In the genomic region with DNA sequence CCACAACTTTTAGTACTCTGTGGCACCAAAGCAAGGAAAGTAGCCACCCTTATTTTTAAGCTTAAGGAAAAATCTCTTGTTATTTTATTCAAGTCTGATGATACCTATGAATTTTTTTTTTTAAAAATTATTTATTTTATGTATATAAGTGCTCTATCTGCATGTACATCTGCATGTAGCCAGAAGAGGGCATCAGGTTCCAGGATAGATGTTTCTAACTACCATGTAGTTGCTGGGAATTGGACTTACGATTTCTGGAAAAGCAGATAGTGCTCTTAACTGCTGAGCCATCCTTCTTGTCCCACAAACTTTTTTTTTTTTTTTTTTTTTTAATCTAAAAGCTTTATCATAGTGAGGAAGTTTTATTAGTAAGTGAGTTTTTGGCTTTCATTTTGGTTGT, we compare ENCODE assay signal across 17 mouse cellular contexts. TPM values are rescaled to one million over a fixed set of nuclear protein-coding genes. Genes with fewer than 3 reads are reported as not detected.
DNase-seq lines count a peak whose midpoint lies in the region; ATAC-seq and TF ChIP-seq lines count a peak whose summit lies in the region.
"Had no signal": no experiment of that assay in that cellular context is flagged by ENCODE, and none has a peak within 500 bp of the region (broad histone marks: within the 10 kb centered on the region; RNA-seq: fewer than 3 reads in every experiment).

No protein-coding gene starts in this region.

- peak; percentile 52 for TF ChIP-seq CTCF in hindbrain, postnatal 0 days (IDR thresholded peaks at IDR 0.05; ENCODE audit: low read depth)

- no peaks in the 10 kb centered on the region for H3K27me3 ChIP-seq in hindbrain, postnatal 0 days (ENCODE audit: insufficient read depth, low read length)
- H3K27me3 ChIP-seq in hindbrain, embryonic 10.5 days (ENCODE audit: insufficient read depth, poor library complexity, severe bottlenecking): no peaks in the 10 kb centered on the region
- H3K27me3 ChIP-seq: forebrain, embryonic 13.5 days; hindbrain, embryonic 12.5 days; limb, embryonic 12.5 days; neural tube, embryonic 12.5 days had no signal

- no peak overlapping the region for H3K4me3 ChIP-seq in hindbrain, postnatal 0 days (ENCODE audit: low read length)
- no peak overlapping the region for H3K4me3 ChIP-seq in hindbrain, embryonic 10.5 days
- H3K4me3 ChIP-seq: forebrain, embryonic 13.5 days; hindbrain, embryonic 12.5 days; limb, embryonic 12.5 days; neural tube, embryonic 12.5 days had no signal

- no peak for ATAC-seq in hindbrain, postnatal 0 days
- ATAC-seq in megakaryocyte progenitor cell, adult 5-6 weeks (replicated peaks; ENCODE audit: poor library complexity): peak; percentile 69; the same call in 1 of the 2 replicates
- ATAC-seq: CD4-positive, CD25-positive, alpha-beta regulatory T cell, adult 4 months; forebrain, embryonic 13.5 days had no signal

- 58% methylated on average over 1 of the region's 1 CpGs for WGBS in hindbrain, postnatal 0 days
- 81% methylated on average over 1 of the region's 1 CpGs for WGBS in hindbrain, embryonic 10.5 days

- no peaks in the 10 kb centered on the region for H3K9me3 ChIP-seq in hindbrain, postnatal 0 days (ENCODE audit: low read length)
- no peaks in the 10 kb centered on the region for H3K9me3 ChIP-seq in hindbrain, embryonic 10.5 days
- H3K9me3 ChIP-seq: forebrain, embryonic 13.5 days; hindbrain, embryonic 12.5 days; limb, embryonic 12.5 days; neural tube, embryonic 12.5 days had no signal

- peak; percentile 17 for DNase-seq in hindbrain, postnatal 0 days (ENCODE audit: low spot score)
- DNase-seq in hindbrain, embryonic 10.5 days (ENCODE audit: low spot score): no peak
- DNase-seq in lung, postnatal 10 days: peak; percentile 6
- DNase-seq in lung, adult 18-20 months: no peak
- peak; percentile 65 for DNase-seq in NIH3T3 (ENCODE audit: low read depth)
- no peak for DNase-seq in thymus, postnatal 14 days
- DNase-seq: adrenal gland, postnatal 14 days; cerebellum, adult 9-11 months; heart, adult 11 months; thymus, postnatal 36 days had no signal

- no peak overlapping the region for H3K27ac ChIP-seq in hindbrain, postnatal 0 days
- H3K27ac ChIP-seq in hindbrain, embryonic 10.5 days: no peak overlapping the region
- H3K27ac ChIP-seq: forebrain, embryonic 13.5 days; hindbrain, embryonic 12.5 days; limb, embryonic 12.5 days; liver, embryonic 14.5 days; neural tube, embryonic 12.5 days had no signal

- no peak overlapping the region for H3K4me2 ChIP-seq in hindbrain, postnatal 0 days (ENCODE audit: low read depth, low read length)
- H3K4me2 ChIP-seq: forebrain, embryonic 13.5 days; hindbrain, embryonic 12.5 days; limb, embryonic 12.5 days; neural tube, embryonic 12.5 days had no signal

- peaks cover 45% of the 10 kb centered on the region; the same call in 1 of the 2 replicates for H3K36me3 ChIP-seq in hindbrain, postnatal 0 days (ENCODE audit: insufficient read depth, low read length)
- peaks cover 75% of the 10 kb centered on the region for H3K36me3 ChIP-seq in hindbrain, embryonic 10.5 days

- H3K4me1 ChIP-seq in hindbrain, postnatal 0 days (ENCODE audit: insufficient read depth, low read length): no peaks in the 10 kb centered on the region
- H3K4me1 ChIP-seq in hindbrain, embryonic 10.5 days (replicated peaks): no peaks in the 10 kb centered on the region
- H3K4me1 ChIP-seq: forebrain, embryonic 13.5 days; hindbrain, embryonic 12.5 days; limb, embryonic 12.5 days; neural tube, embryonic 12.5 days had no signal

- H3K9ac ChIP-seq in hindbrain, postnatal 0 days (replicated peaks; ENCODE audit: low read length): no peak overlapping the region
- H3K9ac ChIP-seq: forebrain, embryonic 13.5 days; hindbrain, embryonic 12.5 days; limb, embryonic 12.5 days; liver, embryonic 14.5 days; neural tube, embryonic 12.5 days had no signal

RNA-seq across cellular contexts. Expression of a gene that starts 12.4 kb away (rescaled TPM):
- total RNA-seq in hindbrain, postnatal 0 days (2014; rRNA removed): 28.6 and 29.1 TPM in 2 replicates
- polyA plus RNA-seq in hindbrain, postnatal 0 days (2015; fragmentation: Nextera tagmentation; extraction: Ambion mirVana): 24.2 and 24.6 TPM in 2 replicates
- 26.5 and 33.5 TPM in 2 replicates for polyA plus RNA-seq in hindbrain, embryonic 10.5 days (2016; fragmentation: Nextera tagmentation; extraction: Ambion mirVana)
- total RNA-seq in megakaryocyte progenitor cell, adult 5-6 weeks (2015): 1.2 and 2.7 TPM in 2 replicates
- 1.9 and 2.5 TPM in 2 replicates for total RNA-seq in megakaryocyte progenitor cell, adult 5-6 weeks (2017)

RNA-seq across cellular contexts. Expression of a gene that starts 12.6 kb away (rescaled TPM):
- total RNA-seq in hindbrain, postnatal 0 days (2014; rRNA removed): 4.4 and 7.2 TPM in 2 replicates
- 65.1 and 65.5 TPM in 2 replicates for polyA plus RNA-seq in hindbrain, postnatal 0 days (2015; fragmentation: Nextera tagmentation; extraction: Ambion mirVana)
- 78.4 and 106 TPM in 2 replicates for polyA plus RNA-seq in hindbrain, embryonic 10.5 days (2016; fragmentation: Nextera tagmentation; extraction: Ambion mirVana)
- 177 and 198 TPM in 2 replicates for total RNA-seq in megakaryocyte progenitor cell, adult 5-6 weeks (2015)
- 195 and 207 TPM in 2 replicates for total RNA-seq in megakaryocyte progenitor cell, adult 5-6 weeks (2017)

RNA-seq across cellular contexts. Expression of a gene that starts 48.3 kb away (rescaled TPM):
- 23.4 and 33.0 TPM in 2 replicates for total RNA-seq in hindbrain, postnatal 0 days (2014; rRNA removed)
- 114 and 123 TPM in 2 replicates for polyA plus RNA-seq in hindbrain, postnatal 0 days (2015; fragmentation: Nextera tagmentation; extraction: Ambion mirVana)
- 70.6 and 91.5 TPM in 2 replicates for polyA plus RNA-seq in hindbrain, embryonic 10.5 days (2016; fragmentation: Nextera tagmentation; extraction: Ambion mirVana)
- 82.6 and 87.7 TPM in 2 replicates for total RNA-seq in megakaryocyte progenitor cell, adult 5-6 weeks (2015)
- total RNA-seq in megakaryocyte progenitor cell, adult 5-6 weeks (2017): 31.9 and 37.4 TPM in 2 replicates

Comparison
In these comparisons a context has a peak if more than half of its experiments do, and no peak if none do; other contexts are left out.
1. DNase-seq: peak in hindbrain, postnatal 0 days (single experiment), lung, postnatal 10 days (single experiment) and NIH3T3 (single experiment); none in hindbrain, embryonic 10.5 days (single experiment), lung, adult 18-20 months (0 of 2) and thymus, postnatal 14 days (single experiment).
2. RNA of a gene that starts 12.6 kb away (total RNA-seq): 177 to 207 TPM in megakaryocyte progenitor cell, adult 5-6 weeks; 4.4 to 7.2 TPM in hindbrain, postnatal 0 days; every median in the first group is over 10 times any median in the second.